Mouse (Mus musculus): ENCODE data around the gene Bsg.

The Bsg gene

GRCm38 (mm10) chr10:79704065-79704969 lies at the start of gene Bsg:
Gene Bsg (plus strand): TSS chr10:79704491.
- peak; percentile 100 for DNase-seq (ENCODE audit: low spot score)

GRCm38 (mm10) chr10:79654946-79655395 lies 49.3 kb upstream of the Bsg start:
- DNase-seq (ENCODE audit: low spot score) = peak; percentile 76

GRCm38 (mm10) chr10:79658829-79659228 lies 45.5 kb upstream of the Bsg start:
- DNase-seq (ENCODE audit: low spot score) = peak; percentile 36

GRCm38 (mm10) chr10:79660298-79660697 lies 44.0 kb upstream of the Bsg start:
- no peak for DNase-seq (ENCODE audit: low spot score)

- no peak for DNase-seq (ENCODE audit: low spot score)
Observed at GRCm38 (mm10) chr10:79661861-79662260, 42.4 kb upstream of the Bsg start.

GRCm38 (mm10) chr10:79664131-79664665 lies 40.1 kb upstream of the Bsg start, which contains the start of gene Madcam1:
Gene Madcam1 (plus strand): TSS chr10:79664559.
- peak; percentile 89 for DNase-seq (ENCODE audit: low spot score)

- no peak for DNase-seq (ENCODE audit: low spot score)
Observed at GRCm38 (mm10) chr10:79665051-79665450, 39.2 kb upstream of the Bsg start.

- no peak for DNase-seq (ENCODE audit: low spot score)
Observed at GRCm38 (mm10) chr10:79666493-79666892, 37.8 kb upstream of the Bsg start.

GRCm38 (mm10) chr10:79668076-79668475 lies 36.2 kb upstream of the Bsg start:
- DNase-seq (ENCODE audit: low spot score) = no peak

GRCm38 (mm10) chr10:79668771-79669575 lies 35.3 kb upstream of the Bsg start, which contains the start of gene Tpgs1:
Gene Tpgs1 (plus strand): TSS chr10:79669369.
- peak; percentile 95 for DNase-seq (ENCODE audit: low spot score)

- peak; percentile 90 for DNase-seq (ENCODE audit: low spot score)
Observed at GRCm38 (mm10) chr10:79669576-79670057, 34.7 kb upstream of the Bsg start.

- DNase-seq (ENCODE audit: low spot score) = no peak
Observed at GRCm38 (mm10) chr10:79670071-79670888, 34.0 kb upstream of the Bsg start.

- peak; percentile 68 for DNase-seq (ENCODE audit: low spot score)
Observed at GRCm38 (mm10) chr10:79671396-79672087, 32.7 kb upstream of the Bsg start.

GRCm38 (mm10) chr10:79672088-79672455 lies 32.2 kb upstream of the Bsg start:
- DNase-seq (ENCODE audit: low spot score) = peak; percentile 38

- DNase-seq (ENCODE audit: low spot score) = no peak
Observed at GRCm38 (mm10) chr10:79673054-79673453, 31.2 kb upstream of the Bsg start.

- DNase-seq (ENCODE audit: low spot score) = no peak
Observed at GRCm38 (mm10) chr10:79675346-79676035, 28.8 kb upstream of the Bsg start.

- DNase-seq (ENCODE audit: low spot score) = no peak
Observed at GRCm38 (mm10) chr10:79680606-79681495, 23.4 kb upstream of the Bsg start.

GRCm38 (mm10) chr10:79681591-79682245 lies 22.6 kb upstream of the Bsg start, which contains the start of gene Cdc34:
Gene Cdc34 (plus strand): TSS chr10:79682195.
- DNase-seq (ENCODE audit: low spot score) = peak; percentile 98

All from embryo, embryonic 10.5 days (tissue).